Mouse (Mus musculus): ENCODE measurements at regions not wholly inside any gene's neighbourhood (a gene's known extent, or its start where the extent isn't known, plus 50 kb on each side); places are given as distances from the start of the nearest gene placed in this dataset.

- Histone ChIP-seq H3K79me2 (ENCODE audit: control insufficient read depth, insufficient read depth, low read length, poor library complexity) (no peaks in the 10 kb centered on the region), H3K9me3 (replicated peaks; ENCODE audit: insufficient read depth, low read length) (no peaks in the 10 kb centered on the region), H3K27me3 (ENCODE audit: control insufficient read depth in 1 of 2, insufficient read depth in 2 of 2, low read length in 2 of 2) (peaks cover 4 to 12% of the 10 kb centered on the region in 2 experiments), H3K27ac (ENCODE audit: control insufficient read depth, low read depth, low read length) (no peak overlapping the region), H3K4me1 (ENCODE audit: control insufficient read depth in 1 of 2, insufficient read depth in 2 of 2, low read length in 2 of 2) (no peaks in the 10 kb centered on the region), H3K9ac (ENCODE audit: control insufficient read depth, low read depth, low read length, poor library complexity, severe bottlenecking) (no peak overlapping the region), H3K4me3 (ENCODE audit: control insufficient read depth in 1 of 2, insufficient read depth in 1 of 2, low read depth in 2 of 2, low read length in 2 of 2) (no peak overlapping the region), H3K36me3 (ENCODE audit: control insufficient read depth in 1 of 2, insufficient read depth in 2 of 2, low read length in 2 of 2) (no peaks in the 10 kb centered on the region)
- DNase-seq (ENCODE audit: low read depth, low spot score) = no peak
- TF ChIP-seq POLR2AphosphoS2 (IDR thresholded peaks at IDR 0.05; ENCODE audit: low read length) (no peak), POLR2AphosphoS5 (IDR thresholded peaks at IDR 0.05; ENCODE audit: borderline replicate concordance, low read depth, low read length) (no peak)
Measured at GRCm38 (mm10) chr9:59129252-59129651, 93.0 kb upstream of the Neo1 start.

- no peak overlapping the region for H3K27ac ChIP-seq (ENCODE audit: control insufficient read depth, low read depth, low read length)
- no peaks in the 10 kb centered on the region for H3K36me3 ChIP-seq (ENCODE audit: control insufficient read depth in 1 of 2, insufficient read depth in 2 of 2, low read length in 2 of 2)
- no peaks in the 10 kb centered on the region for H3K79me2 ChIP-seq (ENCODE audit: control insufficient read depth, insufficient read depth, low read length, poor library complexity)
- H3K9ac ChIP-seq (ENCODE audit: control insufficient read depth, low read depth, low read length, poor library complexity, severe bottlenecking) = no peak overlapping the region
- H3K4me1 ChIP-seq (ENCODE audit: control insufficient read depth in 1 of 2, insufficient read depth in 2 of 2, low read length in 2 of 2) = no peaks in the 10 kb centered on the region
- DNase-seq (ENCODE audit: low read depth, low spot score) = no peak
- TF ChIP-seq GABPA (IDR thresholded peaks at IDR 0.05; ENCODE audit: low read depth, low read length) (no peak), E2F4 (IDR thresholded peaks at IDR 0.05; ENCODE audit: borderline replicate concordance, low read depth, low read length) (no peak), UBTF (IDR thresholded peaks at IDR 0.05; ENCODE audit: borderline replicate concordance, insufficient read depth, low read depth, low read length) (no peak)
- peaks cover 0 to 12% of the 10 kb centered on the region in 2 experiments; a peak in 3 of 4 replicates for H3K27me3 ChIP-seq (ENCODE audit: control insufficient read depth in 1 of 2, insufficient read depth in 2 of 2, low read length in 2 of 2)
- H3K9me3 ChIP-seq (replicated peaks; ENCODE audit: insufficient read depth, low read length) = no peaks in the 10 kb centered on the region
- no peak overlapping the region for H3K4me3 ChIP-seq (ENCODE audit: control insufficient read depth in 1 of 2, insufficient read depth in 1 of 2, low read depth in 2 of 2, low read length in 2 of 2)
Measured at GRCm38 (mm10) chr9:59128023-59128422, 91.8 kb upstream of the Neo1 start.

- Histone ChIP-seq H3K4me3 (ENCODE audit: control insufficient read depth in 1 of 2, insufficient read depth in 1 of 2, low read depth in 2 of 2, low read length in 2 of 2) (no peak overlapping the region), H3K36me3 (ENCODE audit: control insufficient read depth in 1 of 2, insufficient read depth in 2 of 2, low read length in 2 of 2) (no peaks in the 10 kb centered on the region), H3K9me3 (replicated peaks; ENCODE audit: insufficient read depth, low read length) (no peaks in the 10 kb centered on the region), H3K79me2 (ENCODE audit: control insufficient read depth, insufficient read depth, low read length, poor library complexity) (no peaks in the 10 kb centered on the region), H3K27me3 (ENCODE audit: control insufficient read depth in 1 of 2, insufficient read depth in 2 of 2, low read length in 2 of 2) (peaks cover 0 to 5% of the 10 kb centered on the region in 2 experiments; a peak in 1 of 4 replicates), H3K27ac (ENCODE audit: control insufficient read depth, low read depth, low read length) (no peak overlapping the region), H3K4me1 (ENCODE audit: control insufficient read depth in 1 of 2, insufficient read depth in 2 of 2, low read length in 2 of 2) (no peaks in the 10 kb centered on the region), H3K9ac (ENCODE audit: control insufficient read depth, low read depth, low read length, poor library complexity, severe bottlenecking) (no peak overlapping the region)
- no peak for DNase-seq (ENCODE audit: low read depth, low spot score)
- TF ChIP-seq UBTF (IDR thresholded peaks at IDR 0.05; ENCODE audit: borderline replicate concordance, insufficient read depth, low read depth, low read length) = no peak
- TF ChIP-seq GATA1 (IDR thresholded peaks at IDR 0.05; ENCODE audit: low read depth, low read length) = no peak
- no peak for TF ChIP-seq TAL1 (IDR thresholded peaks at IDR 0.05; ENCODE audit: low read length)
- TF ChIP-seq POLR2AphosphoS5 (IDR thresholded peaks at IDR 0.05; ENCODE audit: borderline replicate concordance, low read depth, low read length) = no peak
- TF ChIP-seq POLR2A (IDR thresholded peaks at IDR 0.05; ENCODE audit: control insufficient read depth in 1 of 2, insufficient read depth in 1 of 2, low read depth in 1 of 2, low read length in 2 of 2, poor library complexity in 1 of 2) = no peak
- TF ChIP-seq TCF12 (IDR thresholded peaks at IDR 0.05; ENCODE audit: low read depth, low read length) = no peak
- no peak for TF ChIP-seq RCOR1 (IDR thresholded peaks at IDR 0.05; ENCODE audit: low read depth, low read length)
- no peak for TF ChIP-seq POLR2AphosphoS2 (IDR thresholded peaks at IDR 0.05; ENCODE audit: low read length)
- TF ChIP-seq MAX (IDR thresholded peaks at IDR 0.05; ENCODE audit: low read length) = no peak
- no peak for TF ChIP-seq CTCF (IDR thresholded peaks at IDR 0.05 in 2 of 3, conservative IDR thresholded peaks at IDR 0.05 in 1 of 3; ENCODE audit: control insufficient read depth in 1 of 3, insufficient read depth in 1 of 3, low read depth in 2 of 3, low read length in 3 of 3, poor library complexity in 1 of 3, severe bottlenecking in 1 of 3)
- TF ChIP-seq MAZ (IDR thresholded peaks at IDR 0.05; ENCODE audit: low read depth, low read length) = no peak
- TF ChIP-seq HCFC1 (IDR thresholded peaks at IDR 0.05; ENCODE audit: low read depth, low read length) = no peak
- TF ChIP-seq MEF2A (IDR thresholded peaks at IDR 0.05; ENCODE audit: extremely low read depth, insufficient replicate concordance, low read depth, low read length, poor library complexity, severe bottlenecking) = no peak
- no peak for TF ChIP-seq ZC3H11A (IDR thresholded peaks at IDR 0.05; ENCODE audit: low read depth, low read length)
- TF ChIP-seq SMC3 (IDR thresholded peaks at IDR 0.05; ENCODE audit: low read depth, low read length) = no peak
- TF ChIP-seq ZNF384 (IDR thresholded peaks at IDR 0.05; ENCODE audit: low read depth, low read length) = no peak
Measured at GRCm38 (mm10) chr9:59125886-59126285, 89.6 kb upstream of the Neo1 start.

Data from MEL (cell line).